Mouse (Mus musculus): ENCODE results near the gene Gpr182.

Gpr182 gene

GRCm38 (mm10) chr10:127738151-127738882, 13.2 kb downstream of the Gpr182 start:
- DNase-seq = peak; percentile 66

GRCm38 (mm10) chr10:127737552-127737951, 14.0 kb downstream of the Gpr182 start:
- no peak for DNase-seq

- no peak for DNase-seq
Observed at GRCm38 (mm10) chr10:127736916-127737315, 14.6 kb downstream of the Gpr182 start.

DNA sequence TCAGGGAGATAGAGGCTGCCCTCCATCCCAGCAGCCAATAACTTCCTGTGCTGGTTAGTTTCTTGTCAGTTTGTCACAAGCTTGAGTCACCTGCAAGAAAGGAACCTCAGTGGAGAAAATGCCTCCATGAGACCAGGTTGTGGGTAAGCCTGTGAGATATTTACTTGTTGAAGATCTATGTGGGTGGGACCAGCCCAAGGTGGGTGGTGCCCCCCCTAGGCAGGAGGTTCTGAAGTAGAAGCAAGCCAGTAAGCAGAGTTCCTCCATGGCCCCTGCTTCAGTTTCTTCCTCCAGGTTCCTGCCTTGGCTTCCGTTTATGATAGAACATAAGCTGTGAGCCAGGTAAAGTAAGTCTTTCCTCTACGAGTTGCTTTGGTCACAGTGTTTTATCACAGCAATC, 15.3 kb downstream of the Gpr182 start:
- DNase-seq = no peak

DNA sequence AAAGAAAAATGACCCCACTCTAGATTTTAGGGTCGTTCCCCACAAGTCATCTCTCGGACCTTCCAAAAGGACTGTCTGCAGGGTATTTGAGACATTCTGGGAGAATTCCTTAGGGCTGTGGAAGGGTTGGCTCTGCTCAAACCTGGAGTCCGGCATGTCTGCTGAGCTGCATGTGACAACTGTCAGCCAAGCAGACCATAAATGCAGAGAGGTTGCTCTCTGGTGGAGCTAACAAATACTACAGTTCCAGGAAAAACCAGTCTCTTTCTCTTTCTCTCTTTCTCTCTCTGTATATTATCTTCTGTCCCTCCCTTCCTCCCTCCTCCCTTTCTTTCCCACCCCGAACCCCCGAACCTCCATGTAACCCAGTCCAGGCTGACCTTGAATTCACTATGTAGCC, 17.1 kb downstream of the Gpr182 start:
- peak; percentile 59 for DNase-seq

DNA sequence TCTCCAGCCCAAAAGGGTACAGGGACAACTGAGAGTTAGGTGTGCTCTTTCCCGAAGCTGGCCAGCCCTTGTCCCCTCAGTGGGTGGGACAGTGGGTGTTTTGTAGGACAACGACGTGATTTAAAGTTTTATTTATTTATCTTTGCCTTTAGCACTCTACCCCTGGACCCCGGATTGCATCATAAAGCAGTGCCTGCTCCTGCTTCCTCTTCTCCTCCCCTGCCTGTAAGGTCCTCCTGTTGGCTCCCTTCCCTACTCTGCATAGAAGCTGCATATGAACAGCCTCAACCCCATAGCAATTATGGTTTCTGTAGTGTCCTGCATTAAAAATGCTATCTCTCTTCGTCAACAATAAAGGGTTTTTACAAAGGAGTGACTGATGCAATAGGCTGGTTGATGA, 20.1 kb downstream of the Gpr182 start:
- DNase-seq = no peak

GRCm38 (mm10) chr10:127730933-127731310, 20.6 kb downstream of the Gpr182 start:
- peak; percentile 74 for DNase-seq

- DNase-seq = peak; percentile 65
Observed at GRCm38 (mm10) chr10:127730285-127730932, 21.1 kb downstream of the Gpr182 start.

- no peak for DNase-seq
Observed at GRCm38 (mm10) chr10:127728437-127728836, 23.1 kb downstream of the Gpr182 start.

- no peak for DNase-seq
Observed at GRCm38 (mm10) chr10:127725136-127725535, 26.4 kb downstream of the Gpr182 start.

DNA sequence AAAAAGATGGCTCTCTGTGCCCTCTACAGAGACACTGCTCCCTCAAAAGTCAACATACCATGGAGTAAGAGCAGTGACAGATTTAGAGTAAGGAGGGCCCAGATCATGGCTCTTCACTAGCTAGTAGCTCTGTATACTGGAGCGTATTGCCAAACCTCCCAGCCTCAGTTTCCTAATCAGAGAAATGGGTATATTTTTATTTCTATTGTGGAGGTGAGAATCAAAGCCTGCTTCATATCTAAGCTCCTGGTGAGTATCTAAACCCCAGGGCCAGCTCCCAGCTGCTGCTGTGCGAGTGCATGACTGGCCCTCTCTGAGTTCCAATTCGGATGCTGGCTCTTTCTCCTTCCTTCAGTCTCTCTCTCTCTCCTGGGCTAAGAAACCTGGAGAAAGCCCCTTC, 27.4 kb downstream of the Gpr182 start, which contains the start of gene Tac2:
Tac2 (plus strand) TSS at position 301 of the 400 bp plus-strand sequence.
- no peak for DNase-seq

DNA sequence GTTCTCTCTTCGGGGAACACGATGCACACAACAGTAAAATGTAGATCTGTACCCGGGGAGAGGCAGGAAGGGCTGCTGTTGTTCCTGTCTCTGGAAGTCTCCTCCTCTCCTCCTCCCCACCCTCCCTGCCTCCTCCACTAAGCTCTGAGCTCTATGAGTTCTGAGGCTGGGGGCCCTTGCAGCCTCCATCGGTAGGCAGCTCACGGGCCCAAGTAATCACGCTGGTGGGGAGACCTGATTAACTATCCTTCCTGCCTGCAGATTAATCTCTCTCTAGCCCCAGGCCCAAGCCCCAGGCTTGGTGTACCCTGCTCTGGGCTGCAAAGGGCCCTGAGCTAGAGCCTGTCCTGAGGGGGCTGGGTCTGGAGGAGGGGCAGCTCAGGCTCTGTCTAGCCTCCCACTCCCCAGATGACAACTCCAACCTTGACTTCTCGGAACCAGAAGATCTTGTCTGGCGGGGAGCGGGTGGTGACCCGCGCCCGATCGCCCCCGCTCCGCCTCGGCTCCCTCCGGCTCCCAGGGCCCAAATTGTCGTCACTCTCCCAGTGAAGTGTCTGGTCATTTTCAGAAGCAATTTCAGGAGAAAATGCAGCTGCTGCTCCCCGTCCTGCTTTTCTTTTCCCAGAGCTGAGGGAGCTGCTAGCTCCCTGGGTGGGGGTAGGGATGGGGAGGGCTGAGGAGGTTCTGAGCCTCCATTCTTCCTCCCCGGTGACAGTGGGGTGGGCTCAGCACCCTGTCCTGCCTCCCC, 29.7 kb downstream of the Gpr182 start:
- peak; percentile 41 for DNase-seq

GRCm38 (mm10) chr10:127712736-127713135, 38.8 kb downstream of the Gpr182 start:
- no peak for DNase-seq

- no peak for DNase-seq
Observed at GRCm38 (mm10) chr10:127710331-127710730, 41.2 kb downstream of the Gpr182 start.

DNA sequence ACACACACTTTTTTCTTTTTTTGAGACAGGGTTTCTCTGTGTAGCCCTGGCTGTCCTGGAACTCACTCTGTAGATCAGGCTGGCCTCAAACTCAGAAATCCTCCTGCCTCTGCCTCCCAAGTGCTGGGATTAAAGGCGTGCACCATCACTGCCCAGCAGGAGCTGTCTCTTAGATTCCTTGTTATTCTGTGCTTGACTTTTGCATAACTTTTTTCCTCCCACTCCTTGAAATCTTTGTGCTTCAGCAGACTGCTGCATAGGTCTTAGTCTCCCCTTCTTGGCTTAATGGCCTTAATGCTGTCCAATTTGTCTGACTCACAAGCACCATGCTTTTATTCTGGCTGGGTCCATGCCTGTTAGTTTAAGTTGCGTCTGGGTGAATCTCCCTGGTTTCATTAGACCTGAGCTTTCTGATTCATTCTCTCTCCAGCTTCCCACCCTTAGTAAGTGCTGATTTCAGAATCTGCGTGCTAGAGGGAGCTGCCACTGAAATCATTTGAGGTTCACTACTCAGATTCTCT, 42.6 kb downstream of the Gpr182 start:
- no peak for DNase-seq

DNA sequence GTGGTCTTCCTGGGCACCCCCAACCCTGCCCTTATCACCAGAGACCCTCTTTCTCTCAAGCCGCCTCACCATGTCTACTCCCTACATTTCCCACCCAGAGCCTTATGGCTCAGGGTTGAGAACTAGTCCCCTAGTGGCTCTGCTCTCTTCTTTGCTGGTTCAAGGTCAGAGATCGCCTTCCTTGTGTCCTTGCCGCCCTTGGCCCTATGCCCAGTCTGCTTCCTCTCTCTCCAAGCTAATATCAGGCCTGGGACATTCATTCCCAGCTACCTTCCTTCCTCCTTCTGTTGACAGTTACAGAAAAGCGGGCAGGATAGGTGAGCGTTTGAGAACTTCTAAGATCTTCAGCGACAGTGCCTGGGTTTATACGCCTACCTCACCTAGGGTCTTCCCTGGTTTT, 43.8 kb downstream of the Gpr182 start:
- DNase-seq = no peak

GRCm38 (mm10) chr10:127705783-127706182, 45.7 kb downstream of the Gpr182 start:
- no peak for DNase-seq

DNA sequence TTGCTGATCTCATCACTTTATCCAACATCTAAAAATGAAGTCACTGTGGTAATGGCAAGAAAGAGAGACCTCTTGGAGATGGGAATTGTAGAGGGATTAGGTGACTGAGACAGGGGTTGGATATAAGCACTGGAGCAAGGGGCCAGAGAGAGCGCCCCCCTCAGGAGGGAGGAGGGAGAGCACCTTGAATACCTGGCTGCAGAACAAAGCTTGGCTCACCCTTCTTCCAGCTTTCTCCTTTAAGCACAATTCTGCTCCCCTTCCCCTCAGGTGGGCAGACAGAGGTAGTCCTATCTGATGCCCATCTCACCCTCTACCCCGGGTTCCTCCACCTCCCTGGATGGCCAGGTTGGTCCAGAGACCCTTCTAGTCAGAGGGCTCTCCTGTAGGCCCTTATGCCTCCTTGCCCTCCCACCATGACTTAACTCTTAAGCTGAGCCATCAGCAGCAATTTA, 46.7 kb downstream of the Gpr182 start, which contains the start of gene Myo1a:
Myo1a (plus strand) TSS at position 405 of the 455 bp plus-strand sequence.
- no peak for DNase-seq

DNA sequence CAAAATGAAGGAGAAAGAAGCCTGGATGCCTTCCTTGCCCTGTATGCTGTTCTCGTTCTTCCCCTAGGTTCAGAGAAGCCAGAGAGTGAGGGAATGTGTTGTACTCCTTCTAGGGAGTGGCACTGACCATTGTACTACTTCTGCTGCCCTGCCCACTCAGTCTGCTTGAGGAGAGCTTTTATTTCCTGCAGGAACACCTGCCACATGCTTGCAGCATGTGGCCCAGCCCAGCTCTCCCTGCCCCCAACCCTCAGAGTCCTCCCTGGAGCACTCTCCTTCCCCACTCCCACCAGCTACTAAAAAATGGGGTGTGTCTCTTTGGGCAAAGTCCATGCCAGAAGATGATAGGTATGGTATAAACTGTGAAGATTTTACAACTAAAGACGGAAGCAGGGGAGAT, 47.2 kb downstream of the Gpr182 start:
- no peak for DNase-seq

- DNase-seq = no peak
Observed at GRCm38 (mm10) chr10:127703299-127703698, 48.2 kb downstream of the Gpr182 start.

- no peak for DNase-seq
Observed at GRCm38 (mm10) chr10:127698966-127699365, 52.6 kb downstream of the Gpr182 start.
